Mouse (Mus musculus): ENCODE measurements around the gene Msln. TPM values are rescaled to one million over a fixed set of nuclear protein-coding genes. Genes with fewer than 3 reads are reported as not detected.

Gene Msln
- polyA plus RNA-seq, 1 experiment from 2014 or later: 0.50 TPM

DNA sequence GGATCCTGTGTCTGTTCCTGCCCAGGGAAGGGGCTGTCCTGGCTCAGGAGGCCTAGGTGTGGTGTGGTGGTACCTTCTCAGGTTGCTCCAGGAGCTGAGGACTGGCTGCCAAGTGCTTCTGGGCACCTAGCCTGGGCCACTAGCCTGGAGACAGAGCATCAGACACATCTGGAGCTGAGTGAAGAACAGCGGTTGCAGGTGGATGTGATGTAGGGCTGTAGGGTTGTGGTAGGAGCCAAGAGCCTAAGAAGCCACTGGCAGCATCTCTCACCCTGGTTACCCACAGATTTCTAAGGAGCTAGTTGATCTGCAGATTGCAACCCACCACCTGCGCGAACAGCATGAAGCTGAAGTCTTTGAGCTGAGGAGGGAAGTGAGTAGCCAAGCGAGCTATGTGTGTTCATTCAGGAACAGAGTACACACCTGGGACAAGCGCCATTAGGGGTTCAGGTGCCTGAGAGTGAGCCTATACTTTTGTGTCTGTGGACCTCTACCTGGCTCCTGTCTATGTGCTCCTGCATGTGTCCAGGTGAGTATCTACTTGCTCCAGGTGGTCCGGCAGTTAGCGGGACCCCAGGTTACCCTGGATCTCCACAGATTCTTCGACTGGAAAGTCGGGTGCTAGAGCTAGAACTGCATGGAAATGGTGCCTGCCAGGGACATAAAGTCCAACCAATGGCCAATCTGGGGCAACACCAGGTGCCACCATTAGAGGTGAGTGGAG is 32.8 kb upstream of the Msln start:
- Histone ChIP-seq H3K4me2 (no peak overlapping the region), H3K4me1 (peaks cover 38% of the 10 kb centered on the region), H3K9me3 (no peaks in the 10 kb centered on the region), H3K27ac (no peak overlapping the region), H3K27me3 (no peaks in the 10 kb centered on the region), H3K36me3 (replicated peaks) (peaks cover 49% of the 10 kb centered on the region), H3K9ac (no peak overlapping the region), H3K4me3 (replicated peaks) (no peak overlapping the region)
- no peak for ATAC-seq (ENCODE audit: low FRiP score)
- WGBS: 92% methylated on average over 9 of the region's 9 CpGs

GRCm38 (mm10) chr17:25786280-25786679 is 32.1 kb upstream of the Msln start, which contains the start of gene Ccdc78:
Ccdc78 (plus strand) TSS chr17:25786580.
- no peak for ATAC-seq (ENCODE audit: low FRiP score)
- Histone ChIP-seq H3K27me3 (no peaks in the 10 kb centered on the region), H3K4me2 (peak within 1 kb of the TSS; percentile 88), H3K27ac (peak within 1 kb of the TSS; percentile 91), H3K36me3 (replicated peaks) (peaks cover 56% of the 10 kb centered on the region), H3K4me3 (replicated peaks) (peak within 1 kb of the TSS; percentile 65), H3K9me3 (no peaks in the 10 kb centered on the region), H3K9ac (peak within 1 kb of the TSS; percentile 73), H3K4me1 (peaks cover 33% of the 10 kb centered on the region)
- 91% methylated on average over 3 of the region's 3 CpGs for WGBS

DNA sequence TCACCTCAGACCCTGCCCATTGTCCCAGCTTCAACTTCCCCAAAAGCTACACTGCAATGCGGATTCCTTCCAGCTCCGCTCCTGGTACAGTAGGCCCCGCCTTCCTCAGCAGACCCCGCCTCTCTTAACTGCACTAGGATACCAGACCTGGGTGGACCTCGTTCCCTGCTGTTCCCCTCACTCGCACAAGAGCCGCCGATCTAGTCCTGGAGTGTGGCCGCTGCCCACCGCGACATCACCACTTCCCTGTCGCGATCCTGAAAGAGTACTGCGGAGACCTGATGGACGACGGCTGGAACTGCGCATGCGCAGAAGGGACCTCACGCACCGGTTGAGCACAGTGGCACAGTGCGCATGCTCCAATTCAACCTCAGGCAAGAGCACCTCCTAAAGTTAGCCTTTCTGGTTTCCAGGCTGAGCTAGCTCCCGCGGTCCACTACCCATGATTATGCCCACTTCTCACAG is 31.1 kb upstream of the Msln start, which contains the start of gene Haghl:
TSS of gene Haghl (minus strand) at position 393 of the 465 bp plus-strand sequence.
- WGBS: under 1% methylated on average over 23 of the region's 23 CpGs
- peak within 1 kb of the TSS; percentile 65 for H3K4me3 ChIP-seq (replicated peaks)
- no peaks in the 10 kb centered on the region for H3K27me3 ChIP-seq
- peak within 1 kb of the TSS; percentile 88 for H3K4me2 ChIP-seq
- peak within 1 kb of the TSS; percentile 73 for H3K9ac ChIP-seq
- ATAC-seq (ENCODE audit: low FRiP score): peak; percentile 88
- peaks cover 62% of the 10 kb centered on the region for H3K36me3 ChIP-seq (replicated peaks)
- H3K9me3 ChIP-seq: no peaks in the 10 kb centered on the region
- peak within 1 kb of the TSS; percentile 91 for H3K27ac ChIP-seq
- H3K4me1 ChIP-seq: peaks cover 24% of the 10 kb centered on the region

GRCm38 (mm10) chr17:25783861-25784574 is 29.8 kb upstream of the Msln start:
- peak overlapping the region; percentile 65 for H3K4me3 ChIP-seq (replicated peaks)
- H3K9me3 ChIP-seq: no peaks in the 10 kb centered on the region
- no peaks in the 10 kb centered on the region for H3K27me3 ChIP-seq
- H3K4me1 ChIP-seq: peaks cover 24% of the 10 kb centered on the region
- WGBS: 81% methylated on average over 15 of the region's 15 CpGs
- peak overlapping the region; percentile 73 for H3K9ac ChIP-seq
- no peak for ATAC-seq (ENCODE audit: low FRiP score)
- peak overlapping the region; percentile 88 for H3K4me2 ChIP-seq
- 0 out of 2 replicates have a peak overlapping the region, but pooled peaks have one; percentile 25 for H3K27ac ChIP-seq
- peaks cover 53% of the 10 kb centered on the region for H3K36me3 ChIP-seq (replicated peaks)

GRCm38 (mm10) chr17:25783086-25783485 is 28.9 kb upstream of the Msln start:
- WGBS: 80% methylated on average over 7 of the region's 7 CpGs
- H3K4me2 ChIP-seq: no peak overlapping the region
- ATAC-seq (ENCODE audit: low FRiP score): no peak
- H3K27me3 ChIP-seq: no peaks in the 10 kb centered on the region
- H3K9me3 ChIP-seq: no peaks in the 10 kb centered on the region
- no peak overlapping the region for H3K27ac ChIP-seq
- no peak overlapping the region for H3K4me3 ChIP-seq (replicated peaks)
- H3K9ac ChIP-seq: peak overlapping the region; percentile 36; the same call in 1 of the 2 replicates
- H3K4me1 ChIP-seq: peaks cover 24% of the 10 kb centered on the region
- H3K36me3 ChIP-seq (replicated peaks): peaks cover 51% of the 10 kb centered on the region

DNA sequence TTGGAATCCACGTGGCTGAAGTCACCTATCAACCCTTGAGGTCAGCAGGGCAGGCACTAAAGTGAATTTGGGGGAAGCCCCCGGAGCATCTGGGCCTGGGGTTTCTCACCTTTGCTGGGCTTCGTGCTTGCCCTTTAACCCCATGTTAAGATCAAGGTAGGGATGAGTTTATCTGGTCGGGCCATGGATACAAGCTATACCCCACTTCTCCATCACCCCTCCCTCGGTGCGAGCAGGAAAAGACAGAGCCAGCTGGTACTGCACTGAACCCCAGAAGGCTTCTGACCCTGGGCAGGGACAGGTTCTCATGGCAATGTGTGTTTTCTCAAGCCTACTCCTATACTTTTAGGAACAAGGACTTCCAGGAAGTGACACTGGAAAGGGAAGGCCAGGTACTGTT is 27.2 kb upstream of the Msln start:
- peaks cover 24% of the 10 kb centered on the region for H3K4me1 ChIP-seq
- ATAC-seq (ENCODE audit: low FRiP score): no peak
- 83% methylated on average over 6 of the region's 6 CpGs for WGBS
- no peak overlapping the region for H3K4me3 ChIP-seq (replicated peaks)
- H3K9me3 ChIP-seq: no peaks in the 10 kb centered on the region
- H3K4me2 ChIP-seq: no peak overlapping the region
- H3K27me3 ChIP-seq: no peaks in the 10 kb centered on the region
- no peak overlapping the region for H3K9ac ChIP-seq
- peaks cover 43% of the 10 kb centered on the region for H3K36me3 ChIP-seq (replicated peaks)
- H3K27ac ChIP-seq: no peak overlapping the region

DNA sequence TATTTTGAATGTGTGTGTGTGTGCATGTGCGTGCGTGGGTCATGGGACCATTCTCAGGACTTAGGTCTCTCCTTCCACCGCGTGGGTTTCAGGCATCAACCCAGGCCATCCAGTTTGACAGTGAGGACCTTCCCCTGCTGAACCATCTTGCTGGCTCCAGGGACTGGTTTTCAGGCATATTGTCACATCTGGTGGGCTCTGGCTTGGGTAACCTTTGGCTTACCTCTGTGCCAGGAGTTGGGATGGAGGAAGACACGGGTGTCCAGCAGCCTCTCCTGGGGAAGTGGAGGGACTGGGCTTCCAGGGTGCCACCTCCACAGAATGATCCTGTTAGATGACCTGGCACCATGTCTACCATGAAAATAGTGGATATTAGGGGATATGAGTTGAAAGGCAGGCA is 23.8 kb upstream of the Msln start:
- H3K9me3 ChIP-seq: no peaks in the 10 kb centered on the region
- H3K27ac ChIP-seq: no peak overlapping the region
- peaks cover 28% of the 10 kb centered on the region for H3K36me3 ChIP-seq (replicated peaks)
- no peak for ATAC-seq (ENCODE audit: low FRiP score)
- H3K4me1 ChIP-seq: peaks cover 13% of the 10 kb centered on the region
- H3K27me3 ChIP-seq: no peaks in the 10 kb centered on the region
- H3K4me3 ChIP-seq (replicated peaks): no peak overlapping the region
- H3K9ac ChIP-seq: no peak overlapping the region
- 93% methylated on average over 5 of the region's 5 CpGs for WGBS
- H3K4me2 ChIP-seq: no peak overlapping the region

GRCm38 (mm10) chr17:25775318-25776062 is 21.3 kb upstream of the Msln start:
- H3K4me3 ChIP-seq (replicated peaks): no peak overlapping the region
- WGBS: 83% methylated on average over 10 of the region's 10 CpGs
- no peak overlapping the region for H3K4me2 ChIP-seq
- H3K9me3 ChIP-seq: no peaks in the 10 kb centered on the region
- H3K9ac ChIP-seq: no peak overlapping the region
- peaks cover 11% of the 10 kb centered on the region for H3K4me1 ChIP-seq
- H3K27ac ChIP-seq: no peak overlapping the region
- peaks cover 4% of the 10 kb centered on the region; the same call in 1 of the 2 replicates for H3K27me3 ChIP-seq
- peaks cover 5% of the 10 kb centered on the region for H3K36me3 ChIP-seq (replicated peaks)
- ATAC-seq (ENCODE audit: low FRiP score): no peak

- Histone ChIP-seq H3K4me1 (peaks cover 11% of the 10 kb centered on the region), H3K4me3 (replicated peaks) (peak within 1 kb of the TSS; percentile 74), H3K9me3 (no peaks in the 10 kb centered on the region), H3K4me2 (peak within 1 kb of the TSS; percentile 85), H3K36me3 (replicated peaks) (peaks cover 5% of the 10 kb centered on the region), H3K27ac (no peak within 1 kb of the TSS), H3K9ac (peak within 1 kb of the TSS; percentile 77), H3K27me3 (peaks cover 21% of the 10 kb centered on the region)
- peak; percentile 89 for ATAC-seq (ENCODE audit: low FRiP score)
- WGBS: under 1% methylated on average over 37 of the region's 37 CpGs
These were observed 19.5 kb upstream of the Msln start, which contains the start of gene Narfl for GRCm38 (mm10) chr17:25773549-25774120. Narfl (plus strand) TSS chr17:25773776.

DNA sequence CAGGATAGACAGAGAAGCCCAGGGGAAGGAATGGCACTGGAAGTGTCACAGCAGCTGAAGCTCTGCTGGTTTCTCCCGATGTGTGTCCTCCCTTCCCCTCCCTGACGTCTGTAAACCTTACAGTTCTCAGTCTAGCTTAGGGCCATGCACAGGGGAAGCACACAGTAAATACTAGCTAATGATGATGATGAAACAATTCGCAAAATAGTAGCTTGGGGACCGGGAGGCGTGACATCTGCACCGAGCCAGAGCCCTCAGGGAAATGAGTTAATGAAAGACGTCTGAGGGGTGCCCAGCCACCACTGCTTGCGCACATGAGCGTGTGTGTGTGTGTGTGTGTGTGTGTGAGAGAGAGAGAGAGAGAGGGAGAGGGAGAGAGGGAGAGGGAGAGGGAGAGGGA is 15.2 kb upstream of the Msln start:
- no peak overlapping the region for H3K27ac ChIP-seq
- H3K4me3 ChIP-seq (replicated peaks): no peak overlapping the region
- 49% methylated on average over 9 of the region's 9 CpGs for WGBS

GRCm38 (mm10) chr17:25765886-25766285 is 11.7 kb upstream of the Msln start:
- no peaks in the 10 kb centered on the region for H3K36me3 ChIP-seq (replicated peaks)
- no peaks in the 10 kb centered on the region for H3K9me3 ChIP-seq
- no peak overlapping the region for H3K27ac ChIP-seq
- peak; percentile 76 for ATAC-seq (ENCODE audit: low FRiP score)
- H3K9ac ChIP-seq: no peak overlapping the region
- peaks cover 8% of the 10 kb centered on the region for H3K4me1 ChIP-seq
- peaks cover 40% of the 10 kb centered on the region for H3K27me3 ChIP-seq
- WGBS: 27% methylated on average over 5 of the region's 5 CpGs
- no peak overlapping the region for H3K4me2 ChIP-seq
- H3K4me3 ChIP-seq (replicated peaks): no peak overlapping the region

More for the DNA sequence above, 15.2 kb upstream of the Msln start:
- Histone ChIP-seq H3K36me3 (replicated peaks) (no peaks in the 10 kb centered on the region), H3K9me3 (no peaks in the 10 kb centered on the region), H3K27me3 (peaks cover 38% of the 10 kb centered on the region), H3K4me1 (peaks cover 11% of the 10 kb centered on the region), H3K9ac (no peak overlapping the region), H3K4me2 (no peak overlapping the region)
- ATAC-seq (ENCODE audit: low FRiP score): no peak

Data from forebrain, embryonic 12.5 days (tissue).